Mouse (Mus musculus) testis, adult 2 months (tissue): ENCODE results near the gene Cenps. TPM values are rescaled to one million over a fixed set of nuclear protein-coding genes. Genes with fewer than 3 reads are reported as not detected.
A peak's percentile ranks its signal among the peaks of the same experiment; 100 is the strongest.
"Not testable (repeated sequence)": the region's sequence is repeated elsewhere in the genome, so short reads cannot be mapped to it uniquely, and the experiment has no call there.

ENCODE experiments used
- H3K27ac ChIP-seq: fragments of 200-500 bp; 2 replicates; pipeline ENCODE4 v1.5.1; 2012; ENCODE audit warnings: low read depth, low read length; ENCODE audit not compliant: control insufficient read depth, insufficient read depth
- H3K27me3 ChIP-seq: fragments of 200-500 bp; 2 replicates; pipeline ENCODE4 v1.6.1; 2012; ENCODE audit warnings: mild to moderate bottlenecking, low read length, moderate library complexity; ENCODE audit not compliant: control insufficient read depth, insufficient read depth
- H3K36me3 ChIP-seq: fragments of 200-500 bp; 2 replicates; pipeline ENCODE4 v1.6.1; 2012; ENCODE audit warnings: mild to moderate bottlenecking, low read length; ENCODE audit not compliant: control insufficient read depth, insufficient read depth
- H3K4me1 ChIP-seq: fragments of 200-500 bp; 2 replicates; pipeline ENCODE4 v1.6.1; 2012; ENCODE audit warnings: low read length; ENCODE audit not compliant: control insufficient read depth, insufficient read depth
- H3K4me3 ChIP-seq: fragments of 200-500 bp; 2 replicates; pipeline ENCODE4 v1.5.1; 2012; ENCODE audit warnings: low read depth, mild to moderate bottlenecking, low read length, moderate library complexity, mixed read lengths; ENCODE audit not compliant: control insufficient read depth
- CTCF ChIP-seq: fragments of 200-500 bp; IDR thresholded peaks from 2 replicates; pipeline ENCODE4 v1.5.1; 2012; ENCODE audit warnings: low read depth, mild to moderate bottlenecking, inconsistent platforms, low read length, moderate library complexity; ENCODE audit not compliant: control insufficient read depth, insufficient read depth, insufficient replicate concordance
- POLR2A ChIP-seq: fragments of 200-500 bp; IDR thresholded peaks from 2 replicates; pipeline ENCODE4 v1.6.1; 2012; ENCODE audit warnings: low read depth, mild to moderate bottlenecking, inconsistent platforms, low read length, moderate library complexity; ENCODE audit not compliant: control insufficient read depth
- polyA plus RNA-seq: library from polyadenylated mRNA; depleted of rRNA; stranded (reverse); fragments of >200 nt; gene quantifications from 2 replicates; pipeline ENCODE4 v1.2.3, GENCODE M21; 2012

The Cenps gene
- polyA plus RNA-seq, 1 experiment = 10.3 TPM

DNA sequence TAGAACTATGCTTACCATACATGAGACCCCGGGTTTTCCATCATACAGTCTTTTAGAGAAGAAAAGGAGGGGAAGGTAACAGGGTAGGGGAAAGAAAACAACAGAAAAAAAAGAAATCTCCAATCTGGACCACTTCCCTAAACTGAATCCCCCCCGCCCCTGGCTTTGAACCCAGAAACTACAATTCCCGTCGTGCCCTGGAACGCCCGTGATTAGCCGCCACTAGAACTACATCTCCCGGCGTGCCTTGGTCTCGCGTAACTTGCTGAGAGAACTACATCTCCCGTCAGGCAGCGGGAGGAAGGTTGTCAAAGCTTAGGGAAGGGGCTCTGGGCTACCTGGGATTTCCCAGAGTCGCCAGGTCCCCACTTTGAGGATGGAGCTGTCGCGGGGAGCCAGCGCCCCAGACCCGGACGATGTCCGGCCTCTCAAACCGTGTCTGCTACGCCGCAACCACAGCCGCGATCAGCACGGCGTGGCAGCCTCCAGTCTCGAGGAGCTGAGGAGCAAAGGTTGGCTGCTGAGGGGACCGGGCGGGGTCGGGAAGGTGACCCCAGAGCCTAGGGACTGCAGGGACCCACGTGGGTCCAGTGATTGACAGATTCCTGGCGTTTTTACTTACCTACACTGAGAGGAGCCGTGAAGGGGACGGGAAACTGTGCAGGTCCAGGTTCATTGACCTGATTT, 33.4 kb downstream of the Cenps start, which contains the start of gene Dffa:
TSS of gene Dffa (plus strand) at position 272 of the 687 bp plus-strand sequence.
- TF ChIP-seq POLR2A = peak; percentile 54; the same call in 1 of the 2 replicates
- no peak for TF ChIP-seq CTCF
- Histone ChIP-seq H3K4me3 (peak within 1 kb of the TSS; percentile 85), H3K36me3 (peaks cover 1% of the 10 kb centered on the region; the same call in 1 of the 2 replicates), H3K4me1 (peaks cover 5% of the 10 kb centered on the region; the same call in 1 of the 2 replicates), H3K27me3 (no peaks in the 10 kb centered on the region), H3K27ac (no peak within 1 kb of the TSS)

GRCm38 (mm10) chr4:149101456-149101855, 36.0 kb downstream of the Cenps start:
- Histone ChIP-seq H3K4me1 (peaks cover 9% of the 10 kb centered on the region), H3K27ac (no peak overlapping the region)
- TF ChIP-seq POLR2A (no peak), CTCF (no peak)

GRCm38 (mm10) chr4:149100449-149100848, 37.0 kb downstream of the Cenps start:
- not testable (repeated sequence) for H3K4me3 ChIP-seq, H3K27me3 ChIP-seq, H3K27ac ChIP-seq, H3K36me3 ChIP-seq, H3K4me1 ChIP-seq

More at GRCm38 (mm10) chr4:149101456-149101855, 36.0 kb downstream of the Cenps start:
- Histone ChIP-seq H3K4me3 (no peak overlapping the region), H3K36me3 (no peaks in the 10 kb centered on the region), H3K27me3 (no peaks in the 10 kb centered on the region)

DNA sequence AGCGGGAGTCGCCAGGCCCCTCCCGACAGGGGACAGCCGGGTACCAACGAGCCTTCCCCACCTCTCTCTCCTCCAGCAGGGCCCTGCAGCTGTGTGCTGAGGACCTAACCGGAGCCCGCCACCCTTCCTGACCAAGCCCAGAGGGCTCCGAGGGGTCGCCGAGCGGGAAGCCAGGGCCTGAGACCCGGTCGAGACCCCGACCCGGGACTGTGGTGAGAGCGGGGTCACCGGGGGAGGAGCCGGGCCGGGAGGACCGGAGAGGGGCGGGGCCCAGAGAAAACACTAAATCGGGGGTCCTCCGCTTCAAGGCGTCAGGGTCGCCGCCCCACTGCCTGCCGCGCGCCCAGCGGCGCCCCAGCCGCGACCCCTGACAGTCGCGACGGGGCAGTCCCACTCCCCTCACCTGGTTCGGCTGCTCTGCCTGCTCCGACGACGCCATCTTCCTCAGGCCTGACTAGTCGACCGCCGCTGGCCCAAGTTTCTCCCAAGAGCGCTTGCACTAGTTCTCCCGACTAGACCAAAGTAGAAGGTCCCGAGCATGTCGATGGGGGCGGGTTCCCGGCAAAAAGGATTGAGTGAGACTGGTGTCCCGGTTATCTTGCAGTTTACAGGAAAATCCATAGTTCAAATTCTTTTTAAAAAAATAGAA, 37.9 kb downstream of the Cenps start, which contains the start of gene Pex14:
TSS of gene Pex14 (minus strand) at position 508 of the 649 bp plus-strand sequence.
- Histone ChIP-seq H3K36me3 (no peaks in the 10 kb centered on the region), H3K4me3 (peak within 1 kb of the TSS; percentile 94), H3K27ac (peak within 1 kb of the TSS; percentile 51), H3K27me3 (no peaks in the 10 kb centered on the region), H3K4me1 (peaks cover 9% of the 10 kb centered on the region)
- TF ChIP-seq CTCF (no peak), POLR2A (peak; percentile 88)

- Histone ChIP-seq H3K4me3 (peak overlapping the region; percentile 94), H3K4me1 (peaks cover 5% of the 10 kb centered on the region), H3K27ac (peak overlapping the region; percentile 51; the same call in 1 of the 2 replicates), H3K36me3 (no peaks in the 10 kb centered on the region), H3K27me3 (no peaks in the 10 kb centered on the region)
- no peak for TF ChIP-seq CTCF
- TF ChIP-seq POLR2A = no peak
Measured at GRCm38 (mm10) chr4:149098571-149098970, 38.9 kb downstream of the Cenps start.

DNA sequence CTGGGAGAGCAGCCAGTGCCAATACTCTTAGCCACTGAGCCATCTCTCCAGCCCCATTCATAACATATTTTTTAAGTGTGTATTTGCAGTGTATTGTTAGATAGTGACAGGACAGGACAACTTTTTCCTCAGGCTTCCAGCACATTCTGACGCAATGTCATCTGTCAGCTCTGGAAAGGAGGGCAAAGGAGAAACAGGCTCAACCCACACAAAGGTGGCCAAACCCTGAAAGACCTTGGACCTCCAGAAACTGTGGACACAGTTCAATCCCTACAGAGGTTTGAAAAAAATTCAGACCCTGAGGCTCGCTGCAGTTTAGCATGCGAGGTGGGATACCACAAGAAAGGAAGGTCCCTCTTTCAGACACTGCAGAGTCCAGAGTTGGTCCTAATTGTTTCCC, 39.5 kb downstream of the Cenps start:
- Histone ChIP-seq H3K4me1 (peaks cover 5% of the 10 kb centered on the region), H3K27me3 (no peaks in the 10 kb centered on the region), H3K36me3 (no peaks in the 10 kb centered on the region), H3K27ac (no peak overlapping the region), H3K4me3 (no peak overlapping the region)
- no peak for TF ChIP-seq CTCF

DNA sequence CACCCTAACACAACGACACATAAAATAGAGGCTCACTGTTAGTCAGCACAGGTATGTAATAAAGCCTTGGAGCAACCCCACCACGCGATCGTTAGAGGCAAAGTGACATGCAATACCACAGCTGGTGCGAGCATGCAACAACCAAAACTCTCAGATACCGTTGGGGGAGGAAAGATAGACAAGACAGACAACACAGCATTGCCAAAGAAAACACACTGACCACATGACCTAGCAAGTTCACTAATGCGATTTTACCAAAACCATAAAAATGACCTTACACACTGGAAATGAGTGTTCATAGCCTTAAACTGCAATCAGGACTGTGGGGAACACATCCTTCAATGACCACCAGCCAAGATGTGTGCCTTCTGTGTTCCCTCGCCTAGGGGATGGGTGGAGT, 46.1 kb downstream of the Cenps start:
- Histone ChIP-seq H3K4me3 (no peak overlapping the region), H3K27ac (no peak overlapping the region), H3K36me3 (no peaks in the 10 kb centered on the region), H3K4me1 (no peaks in the 10 kb centered on the region), H3K27me3 (no peaks in the 10 kb centered on the region)
- TF ChIP-seq CTCF (no peak), POLR2A (no peak)
